Mouse (Mus musculus) ES-Bruce4 (cell line): ENCODE measurements around the gene Lekr1.

Experiments used
- CTCF ChIP-seq: IDR thresholded peaks from one replicate; pipeline ENCODE4 v1.8.1; 2011; ENCODE audit warnings: low read depth, low read length
- POLR2A ChIP-seq: IDR thresholded peaks from one replicate; pipeline ENCODE4 v1.8.1; 2011; ENCODE audit warnings: low read length; ENCODE audit not compliant: insufficient read depth

DNA sequence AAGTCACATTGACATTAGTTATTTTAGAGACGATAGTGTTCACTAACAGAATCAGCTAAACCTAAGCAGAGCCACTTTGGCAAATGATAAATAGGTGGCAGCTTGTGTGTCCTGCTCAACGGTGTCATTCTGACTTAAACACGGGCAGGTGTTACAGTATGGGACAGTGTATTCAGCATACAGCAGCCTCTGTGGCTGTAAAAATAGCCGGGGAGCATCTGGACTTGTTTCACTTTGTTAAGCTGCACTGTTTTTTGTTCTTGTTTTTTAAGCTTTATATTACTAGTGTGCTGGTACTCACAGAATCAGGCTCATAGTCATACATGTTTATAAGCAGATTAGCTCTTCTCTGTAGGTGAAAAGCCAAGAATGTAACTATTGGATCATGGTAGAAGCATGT lies 71.8 kb downstream of the Lekr1 start:
- TF ChIP-seq CTCF (no peak), POLR2A (no peak)
